Mouse (Mus musculus) heart, adult 10 weeks (tissue): Measurements from ENCODE around the gene Kptn. TPM values are rescaled to one million over a fixed set of nuclear protein-coding genes. Genes with fewer than 3 reads are reported as not detected.

Experiments used
- polyA plus RNA-seq: library from polyadenylated mRNA; stranded (reverse); fragments of 350-450 nt; fragmentation: Illumina TruSeq; extraction: RNeasy Lipid Tissue Mini Kit (QIAGEN cat#74804); gene quantifications from one replicate; pipeline ENCODE4 v1.2.3, GENCODE M21; 2014; ENCODE audit warnings: low read depth, low replicate concordance

Kptn gene
- polyA plus RNA-seq = 39.1 TPM

GRCm38 (mm10) chr7:16119569-16120261, at the start of gene Kptn:
TSS of gene Kptn (plus strand) at chr7:16119895.

GRCm38 (mm10) chr7:16098021-16099017, 21.4 kb upstream of the Kptn start, which contains the start of gene Napa:
TSS of gene Napa (plus strand) at chr7:16098458.

GRCm38 (mm10) chr7:16129421-16129845, 9.7 kb downstream of the Kptn start, which contains the start of gene Slc8a2:
TSS of gene Slc8a2 (plus strand) at chr7:16129826.

GRCm38 (mm10) chr7:16174597-16175541, 55.2 kb downstream of the Kptn start, which contains the start of gene Meis3:
TSS of gene Meis3 (plus strand) at chr7:16175090.

Other genes with a start within 250 kb of the Kptn start
- not detected for gene Crx, start 239.9 kb upstream of the Kptn start, polyA plus RNA-seq
- not detected for gene Crxos, start 237.3 kb upstream of the Kptn start, polyA plus RNA-seq
- 298 TPM for gene Selenow, start 197.5 kb upstream of the Kptn start, polyA plus RNA-seq
- gene Nop53, start 173.8 kb upstream of the Kptn start, polyA plus RNA-seq = 143 TPM
- gene Ehd2, start 152.3 kb upstream of the Kptn start, polyA plus RNA-seq = 52.6 TPM
- gene Bicra, start 72.0 kb upstream of the Kptn start, polyA plus RNA-seq = 5.2 TPM
- gene Zfp541, start 58.1 kb upstream of the Kptn start, polyA plus RNA-seq = not detected
- gene Napa, start 21.4 kb upstream of the Kptn start, polyA plus RNA-seq = 87.2 TPM
- gene Slc8a2, start 9.9 kb downstream of the Kptn start, polyA plus RNA-seq = 0.55 TPM
- 8.7 TPM for gene Meis3, start 55.2 kb downstream of the Kptn start, polyA plus RNA-seq
- 6.8 TPM for gene Dhx34, start 102.1 kb downstream of the Kptn start, polyA plus RNA-seq
- 0.71 TPM for gene C5ar2, start 124.3 kb downstream of the Kptn start, polyA plus RNA-seq
- gene C5ar1, start 139.6 kb downstream of the Kptn start, polyA plus RNA-seq = 4.4 TPM
- gene Inafm1, start 153.7 kb downstream of the Kptn start, polyA plus RNA-seq = 11.7 TPM
- gene Ccdc9, start 166.9 kb downstream of the Kptn start, polyA plus RNA-seq = 72.3 TPM
- gene Bbc3, start 188.5 kb downstream of the Kptn start, polyA plus RNA-seq = 3.8 TPM